Mouse (Mus musculus) lung, postnatal 0 days (tissue): Measurements from ENCODE around the gene Tlk1.

Experiments
- CTCF ChIP-seq: IDR thresholded peaks from 2 replicates; pipeline ENCODE4 v1.5.1; 2016; ENCODE audit warnings: antibody characterized with exemption, mild to moderate bottlenecking
- EP300 ChIP-seq: IDR thresholded peaks from 2 replicates; pipeline ENCODE4 v1.6.1; 2016; ENCODE audit warnings: antibody characterized with exemption, mild to moderate bottlenecking, control low read depth

GRCm38 (mm10) chr2:70695712-70696111 is 129.8 kb downstream of the Tlk1 start:
- TF ChIP-seq CTCF (no peak), EP300 (no peak)
